8 mouse cellular contexts compared by ENCODE assay signal in the genomic region with DNA sequence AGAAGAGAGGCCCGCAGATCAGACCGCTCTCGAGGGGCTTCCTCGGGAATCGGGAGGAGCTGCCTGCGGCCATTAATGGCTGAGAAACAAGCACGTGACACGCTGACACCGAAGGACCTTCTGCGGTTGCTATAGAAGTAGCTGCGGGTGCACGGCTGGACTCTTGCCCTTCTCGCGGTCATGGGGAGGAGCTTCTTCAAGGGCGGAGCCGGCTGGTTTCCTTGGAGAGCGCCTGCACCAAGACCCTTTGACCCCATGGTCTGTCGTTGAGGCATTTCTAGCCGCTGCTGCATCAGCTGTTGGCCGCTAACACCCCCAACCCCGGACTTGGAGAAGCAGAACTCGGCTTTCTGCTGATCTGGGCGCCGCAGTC. TPM values are rescaled to one million over a fixed set of nuclear protein-coding genes. Genes with fewer than 3 reads are reported as not detected.
DNase-seq lines count a peak whose midpoint lies in the region; ATAC-seq and TF ChIP-seq lines count a peak whose summit lies in the region.

A gene (minus strand): TSS at position 114 of the 373 bp plus-strand sequence.

- H3K36me3 ChIP-seq in embryonic facial prominence, embryonic 14.5 days (ENCODE audit: control insufficient read depth, insufficient read depth, low read length), result peaks cover 22% of the 10 kb centered on the region
- no peaks in the 10 kb centered on the region for H3K36me3 ChIP-seq in kidney, adult 2 months (ENCODE audit: control insufficient read depth, insufficient read depth, low read length)
- H3K36me3 ChIP-seq in limb, embryonic 10.5 days, result peaks cover 61% of the 10 kb centered on the region
- H3K36me3 ChIP-seq in midbrain, embryonic 10.5 days, result peaks cover 57% of the 10 kb centered on the region
- peaks cover 20% of the 10 kb centered on the region for H3K36me3 ChIP-seq in stomach, embryonic 16.5 days (ENCODE audit: control insufficient read depth, insufficient read depth, low read length)

- DNase-seq in A20 (ENCODE audit: low read depth, low spot score), result peak; percentile 83
- DNase-seq in adrenal gland, adult 8-10 months, result peak; percentile 96
- DNase-seq in embryonic facial prominence, embryonic 14.5 days (ENCODE audit: low spot score), result peak; percentile 96
- peak; percentile 92 for DNase-seq in heart, adult 8-10 months (ENCODE audit: low spot score)
- peak; percentile 98 for DNase-seq in kidney, adult 2 months
- DNase-seq in limb, embryonic 10.5 days (ENCODE audit: low spot score), result no peak
- DNase-seq in midbrain, embryonic 10.5 days (ENCODE audit: low spot score), result peak; percentile 94

- peak within 1 kb of the TSS; percentile 87 for H3K4me3 ChIP-seq in embryonic facial prominence, embryonic 14.5 days (ENCODE audit: low read depth, low read length)
- peak within 1 kb of the TSS; percentile 76 for H3K4me3 ChIP-seq in kidney, adult 2 months (ENCODE audit: insufficient read depth, low read depth, low read length)
- H3K4me3 ChIP-seq in limb, embryonic 10.5 days, result peak within 1 kb of the TSS; percentile 77
- peak within 1 kb of the TSS; percentile 89 for H3K4me3 ChIP-seq in midbrain, embryonic 10.5 days
- peak within 1 kb of the TSS; percentile 90 for H3K4me3 ChIP-seq in stomach, embryonic 16.5 days (replicated peaks; ENCODE audit: low read length)

- ATAC-seq in embryonic facial prominence, embryonic 14.5 days (ENCODE audit: low read depth), result peak; percentile 50
- peak; percentile 77 for ATAC-seq in stomach, embryonic 16.5 days (ENCODE audit: insufficient read depth, low FRiP score)

- H3K4me1 ChIP-seq in embryonic facial prominence, embryonic 14.5 days (ENCODE audit: control insufficient read depth, insufficient read depth, low read length), result peaks cover 43% of the 10 kb centered on the region
- peaks cover 37% of the 10 kb centered on the region for H3K4me1 ChIP-seq in kidney, adult 2 months (ENCODE audit: control insufficient read depth, insufficient read depth, low read length)
- peaks cover 90% of the 10 kb centered on the region for H3K4me1 ChIP-seq in limb, embryonic 10.5 days
- H3K4me1 ChIP-seq in midbrain, embryonic 10.5 days, result peaks cover 92% of the 10 kb centered on the region
- H3K4me1 ChIP-seq in stomach, embryonic 16.5 days (ENCODE audit: control insufficient read depth, insufficient read depth, low read length), result peaks cover 62% of the 10 kb centered on the region

- TF ChIP-seq CTCF in kidney, adult 2 months (conservative IDR thresholded peaks at IDR 0.05; ENCODE audit: insufficient read depth, insufficient read length, low read depth, low read length), result no peak

- TF ChIP-seq POLR2A in kidney, adult 2 months (IDR thresholded peaks at IDR 0.05; ENCODE audit: low read depth, low read length), result peak; percentile 69

- H3K27ac ChIP-seq in embryonic facial prominence, embryonic 14.5 days (replicated peaks; ENCODE audit: low read depth, low read length), result peak within 1 kb of the TSS; percentile 96
- peak within 1 kb of the TSS; percentile 99 for H3K27ac ChIP-seq in kidney, adult 2 months (ENCODE audit: insufficient read depth, low read depth, low read length)
- peak within 1 kb of the TSS; percentile 95 for H3K27ac ChIP-seq in limb, embryonic 10.5 days
- peak within 1 kb of the TSS; percentile 96 for H3K27ac ChIP-seq in midbrain, embryonic 10.5 days (replicated peaks)
- peak within 1 kb of the TSS; percentile 99 for H3K27ac ChIP-seq in stomach, embryonic 16.5 days (ENCODE audit: low read length)

- WGBS in embryonic facial prominence, embryonic 14.5 days, result 1% methylated on average over 24 of the region's 24 CpGs
- under 1% methylated on average over 24 of the region's 24 CpGs for WGBS in kidney, adult 2 months
- WGBS in limb, embryonic 10.5 days, result under 1% methylated on average over 24 of the region's 24 CpGs
- under 1% methylated on average over 24 of the region's 24 CpGs for WGBS in midbrain, embryonic 10.5 days
- WGBS in stomach, embryonic 16.5 days, result under 1% methylated on average over 24 of the region's 24 CpGs

- no peaks in the 10 kb centered on the region for H3K9me3 ChIP-seq in embryonic facial prominence, embryonic 14.5 days (ENCODE audit: control insufficient read depth, low read length)
- no peaks in the 10 kb centered on the region for H3K9me3 ChIP-seq in limb, embryonic 10.5 days (replicated peaks)
- H3K9me3 ChIP-seq in midbrain, embryonic 10.5 days (replicated peaks), result no peaks in the 10 kb centered on the region
- no peaks in the 10 kb centered on the region for H3K9me3 ChIP-seq in stomach, embryonic 16.5 days (replicated peaks; ENCODE audit: control insufficient read depth, low read length)

- peak within 1 kb of the TSS; percentile 90 for H3K9ac ChIP-seq in embryonic facial prominence, embryonic 14.5 days (ENCODE audit: low read depth, low read length)
- peak within 1 kb of the TSS; percentile 92 for H3K9ac ChIP-seq in stomach, embryonic 16.5 days (ENCODE audit: low read length)

- H3K4me2 ChIP-seq in embryonic facial prominence, embryonic 14.5 days (ENCODE audit: low read depth, low read length), result peak within 1 kb of the TSS; percentile 86
- peak within 1 kb of the TSS; percentile 88 for H3K4me2 ChIP-seq in stomach, embryonic 16.5 days (ENCODE audit: low read depth, low read length)

- H3K27me3 ChIP-seq in embryonic facial prominence, embryonic 14.5 days (replicated peaks; ENCODE audit: control insufficient read depth, insufficient read depth, low read length), result no peaks in the 10 kb centered on the region
- no peaks in the 10 kb centered on the region for H3K27me3 ChIP-seq in kidney, adult 2 months (replicated peaks; ENCODE audit: control insufficient read depth, insufficient read depth, low read length)
- H3K27me3 ChIP-seq in limb, embryonic 10.5 days (ENCODE audit: low read depth, poor library complexity, severe bottlenecking), result no peaks in the 10 kb centered on the region
- no peaks in the 10 kb centered on the region for H3K27me3 ChIP-seq in midbrain, embryonic 10.5 days (ENCODE audit: low read depth, poor library complexity, severe bottlenecking)
- H3K27me3 ChIP-seq in stomach, embryonic 16.5 days (ENCODE audit: control insufficient read depth, insufficient read depth, low read length), result no peaks in the 10 kb centered on the region

RNA-seq across cellular contexts. Expression of the gene that starts here (rescaled TPM):
- 100 to 1,000 TPM; 184 to 246 (median 214) TPM for total RNA-seq in adrenal gland, adult 8-10 months (2022)
- polyA plus RNA-seq in embryonic facial prominence, embryonic 14.5 days (2014; fragmentation: Nextera tagmentation; extraction: Ambion mirVana), result 314 and 351 TPM in 2 replicates
- total RNA-seq in heart, adult 8-10 months (2022), result 100 to 1,000 TPM; 129 to 137 (median 130) TPM
- 140 and 144 TPM in 2 replicates for polyA plus RNA-seq in kidney, adult 2 months (2012; rRNA removed)
- polyA plus RNA-seq in limb, embryonic 10.5 days (2016; fragmentation: Nextera tagmentation; extraction: Ambion mirVana), result 408 and 426 TPM in 2 replicates
- 381 and 403 TPM in 2 replicates for polyA plus RNA-seq in midbrain, embryonic 10.5 days (2016; fragmentation: Nextera tagmentation; extraction: Ambion mirVana)
- 312 and 314 TPM in 2 replicates for polyA plus RNA-seq in stomach, embryonic 16.5 days (2015; fragmentation: Nextera tagmentation; extraction: Ambion mirVana)
